Mouse (Mus musculus): ENCODE measurements around the gene Kcnj9. TPM values are rescaled to one million over a fixed set of nuclear protein-coding genes. Genes with fewer than 3 reads are reported as not detected.

Kcnj9 gene
- polyA plus RNA-seq (2012) = 0.06 TPM in 1 of 2 replicates, not detected in the other

GRCm38 (mm10) chr1:172329131-172329530 lies at the start of gene Kcnj9:
Gene Kcnj9 (minus strand): TSS chr1:172329318.

GRCm38 (mm10) chr1:172376198-172376667 lies 47.1 kb upstream of the Kcnj9 start, which contains the start of gene Pigm:
Gene Pigm (plus strand): TSS chr1:172376546.

GRCm38 (mm10) chr1:172340729-172341321 lies 11.7 kb upstream of the Kcnj9 start, which contains the start of gene Kcnj10:
Gene Kcnj10 (plus strand): TSS chr1:172341210.

GRCm38 (mm10) chr1:172297611-172298537 lies 31.2 kb downstream of the Kcnj9 start, which contains the start of gene Atp1a2:
Gene Atp1a2 (minus strand): TSS chr1:172298064.

Other genes starting within 250 kb of the Kcnj9 start
- 55.2 and 58.3 TPM in 2 replicates for gene Copa, start 246.8 kb downstream of the Kcnj9 start, polyA plus RNA-seq (2012)
- gene Ncstn, start 246.5 kb downstream of the Kcnj9 start, polyA plus RNA-seq (2012) = 17.6 and 21.1 TPM in 2 replicates
- 15.1 and 15.2 TPM in 2 replicates for gene Pex19, start 202.6 kb downstream of the Kcnj9 start, polyA plus RNA-seq (2012)
- gene Dcaf8, start 181.2 kb downstream of the Kcnj9 start, polyA plus RNA-seq (2012) = 60.9 and 69.9 TPM in 2 replicates
- gene Pea15a, start 122.5 kb downstream of the Kcnj9 start, polyA plus RNA-seq (2012) = 2.8 and 4.4 TPM in 2 replicates
- not detected in 2 replicates for gene Casq1, start 109.5 kb downstream of the Kcnj9 start, polyA plus RNA-seq (2012)
- not detected in 2 replicates for gene Atp1a4, start 70.9 kb downstream of the Kcnj9 start, polyA plus RNA-seq (2012)
- gene Igsf8, start 67.7 kb downstream of the Kcnj9 start, polyA plus RNA-seq (2012) = 88.2 and 88.9 TPM in 2 replicates
- not detected in 2 replicates for gene Atp1a2, start 31.3 kb downstream of the Kcnj9 start, polyA plus RNA-seq (2012)
- 0.06 and 0.09 TPM in 2 replicates for gene Kcnj10, start 11.9 kb upstream of the Kcnj9 start, polyA plus RNA-seq (2012)
- 9.1 and 9.6 TPM in 2 replicates for gene Pigm, start 47.2 kb upstream of the Kcnj9 start, polyA plus RNA-seq (2012)
- gene Slamf9, start 146.0 kb upstream of the Kcnj9 start, polyA plus RNA-seq (2012) = not detected in 2 replicates
- gene Igsf9, start 152.5 kb upstream of the Kcnj9 start, polyA plus RNA-seq (2012) = 1.2 and 1.7 TPM in 2 replicates
- gene Tagln2, start 170.7 kb upstream of the Kcnj9 start, polyA plus RNA-seq (2012) = 736 and 821 TPM in 2 replicates
- 0.12 and 0.32 TPM in 2 replicates for gene Cfap45, start 191.5 kb upstream of the Kcnj9 start, polyA plus RNA-seq (2012)
- not detected in 2 replicates for gene Vsig8, start 226.6 kb upstream of the Kcnj9 start, polyA plus RNA-seq (2012)